Mouse (Mus musculus) stomach, postnatal 0 days (tissue): ENCODE data around the gene Gpr155.

Experiments
- CTCF ChIP-seq: IDR thresholded peaks from 2 replicates; pipeline ENCODE4 v1.5.1; 2016; ENCODE audit warnings: antibody characterized with exemption, low read depth, mild to moderate bottlenecking, moderate library complexity
- EP300 ChIP-seq: optimal IDR thresholded peaks from 2 replicates; pipeline ENCODE3; 2016; ENCODE audit warnings: antibody characterized with exemption

DNA sequence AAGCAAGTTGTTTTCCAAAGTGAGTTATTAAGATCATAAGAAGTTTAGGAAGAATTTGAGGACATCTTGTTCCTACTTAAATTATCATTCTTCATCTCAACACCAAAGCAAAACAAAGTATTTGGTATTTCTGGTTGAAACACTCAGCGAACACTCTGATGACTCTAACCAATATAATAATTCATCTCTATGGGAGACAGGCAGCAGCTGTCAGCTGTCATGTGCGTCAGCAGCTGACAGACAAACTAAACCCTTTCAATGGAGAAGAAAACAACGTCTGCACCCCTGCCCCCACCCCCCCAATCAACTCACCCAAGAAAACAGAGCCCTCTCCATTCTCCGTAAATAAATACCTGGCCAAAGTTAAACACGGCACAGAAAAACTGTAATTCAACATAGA, 34.9 kb downstream of the Gpr155 start:
- TF ChIP-seq CTCF (no peak), EP300 (no peak)
